Mouse (Mus musculus): ENCODE results near the gene Olfr803.

Gene Olfr803

GRCm38 (mm10) chr10:129694186-129694585 is at the start of gene Olfr803:
TSS of gene Olfr803 (minus strand) at chr10:129694286.
- no peak for DNase-seq (ENCODE audit: inconsistent age in 2 of 2, low spot score in 1 of 2)

DNA sequence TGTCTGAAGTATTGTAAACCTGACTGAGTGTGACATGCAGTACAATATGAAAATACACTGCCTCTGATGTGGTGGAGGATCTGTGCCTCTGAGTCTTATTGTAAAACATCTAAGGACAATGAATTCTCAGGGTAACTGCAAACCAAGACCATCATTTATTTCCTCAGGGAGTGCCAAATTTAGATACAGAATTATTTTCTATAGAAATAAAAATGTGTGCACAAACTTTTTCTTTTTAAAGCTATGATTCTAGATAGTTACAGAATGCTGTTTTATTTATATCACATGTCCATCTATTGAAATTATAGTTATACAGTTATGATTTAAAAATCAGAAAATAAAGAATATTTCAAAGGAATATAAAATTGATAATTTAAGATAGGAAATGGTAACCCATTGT is 47.7 kb upstream of the Olfr803 start, which contains the start of gene Olfr806:
Gene Olfr806, minus strand, starts transcription at position 101 of the 400 bp plus-strand sequence.
- no peak for DNase-seq (ENCODE audit: inconsistent age in 2 of 2, low spot score in 1 of 2)

DNA sequence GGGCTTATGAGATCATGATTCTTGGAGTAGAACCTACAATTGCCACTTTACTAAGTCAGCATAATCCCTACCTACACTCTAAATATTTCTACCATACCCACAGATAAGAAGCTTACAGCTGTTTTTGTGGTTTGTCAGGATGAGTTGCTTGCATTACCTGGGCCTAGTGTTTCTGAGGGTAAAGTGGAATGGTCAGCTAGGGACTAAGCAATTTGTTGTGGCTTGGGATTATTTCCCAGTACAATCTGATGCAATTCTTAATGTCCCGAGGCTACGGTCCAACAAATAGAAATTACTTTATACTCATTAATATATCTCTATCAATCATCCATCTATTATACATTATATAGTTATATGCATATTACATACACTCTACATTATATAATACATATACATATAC is 35.2 kb upstream of the Olfr803 start, which contains the start of gene Olfr805:
Gene Olfr805, minus strand, starts transcription at position 101 of the 400 bp plus-strand sequence.
- no peak for DNase-seq (ENCODE audit: inconsistent age in 2 of 2, low spot score in 1 of 2)

DNA sequence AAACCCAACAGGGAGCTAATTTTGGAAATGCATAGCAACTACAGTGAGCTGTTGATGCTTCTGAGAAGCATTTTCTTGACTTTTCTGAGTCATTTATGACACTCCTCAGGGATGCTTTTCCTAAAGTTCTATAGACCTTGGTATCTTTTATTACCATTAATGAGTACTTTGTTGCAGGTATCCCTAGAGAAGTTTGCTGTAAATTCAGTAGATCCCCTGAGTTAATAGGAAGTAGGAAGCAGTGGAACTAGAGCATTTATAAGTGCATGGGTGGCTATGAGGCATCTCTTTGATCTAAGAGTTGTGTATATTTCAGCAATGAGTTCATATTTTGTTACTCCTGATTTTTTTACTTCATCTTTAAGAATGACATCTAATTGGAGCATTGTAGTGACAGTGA is 8.8 kb upstream of the Olfr803 start, which contains the start of gene Olfr804:
Gene Olfr804, plus strand, starts transcription at position 301 of the 400 bp plus-strand sequence.
- DNase-seq (ENCODE audit: inconsistent age in 2 of 2, low spot score in 1 of 2): no peak

GRCm38 (mm10) chr10:129688069-129688468 is 6.0 kb downstream of the Olfr803 start, which contains the start of gene Olfr802:
TSS of gene Olfr802 (minus strand) at chr10:129688169.
- DNase-seq (ENCODE audit: inconsistent age in 2 of 2, low spot score in 1 of 2): no peak

- DNase-seq (ENCODE audit: inconsistent age in 2 of 2, low spot score in 1 of 2): no peak
Observed at GRCm38 (mm10) chr10:129673765-129674164, 20.3 kb downstream of the Olfr803 start, which contains the start of gene Olfr801. TSS of gene Olfr801 (minus strand) at chr10:129673865.

DNA sequence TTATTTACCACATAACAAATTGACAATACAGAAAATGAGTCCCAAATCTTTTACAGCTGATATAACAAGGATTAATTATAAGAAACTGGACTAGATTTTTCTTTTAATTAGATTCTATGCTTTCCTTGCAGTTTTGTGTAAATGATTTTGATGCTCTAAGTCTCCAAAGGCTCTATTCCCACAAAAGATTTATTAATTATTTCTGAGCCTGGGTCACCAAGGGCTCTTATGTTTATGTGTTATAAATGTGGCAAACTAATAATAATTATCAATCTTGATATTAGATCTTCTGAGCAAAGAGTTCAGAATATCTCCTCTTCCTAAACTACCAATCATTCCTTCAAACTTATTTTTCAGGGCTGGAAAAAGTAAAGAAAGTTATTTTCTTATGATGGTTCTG is 36.7 kb downstream of the Olfr803 start, which contains the start of gene Olfr800:
Gene Olfr800, plus strand, starts transcription at position 301 of the 400 bp plus-strand sequence.
- no peak for DNase-seq (ENCODE audit: inconsistent age in 2 of 2, low spot score in 1 of 2)

- no peak for DNase-seq (ENCODE audit: inconsistent age in 2 of 2, low spot score in 1 of 2)
Observed at GRCm38 (mm10) chr10:129651763-129652162, 42.3 kb downstream of the Olfr803 start.
